Mouse (Mus musculus): ENCODE data around the gene Fam160a1. TPM values are rescaled to one million over a fixed set of nuclear protein-coding genes. Genes with fewer than 3 reads are reported as not detected.

Gene Fam160a1
- polyA plus RNA-seq, 1 experiment from 2014 or later = 0.64 TPM

DNA sequence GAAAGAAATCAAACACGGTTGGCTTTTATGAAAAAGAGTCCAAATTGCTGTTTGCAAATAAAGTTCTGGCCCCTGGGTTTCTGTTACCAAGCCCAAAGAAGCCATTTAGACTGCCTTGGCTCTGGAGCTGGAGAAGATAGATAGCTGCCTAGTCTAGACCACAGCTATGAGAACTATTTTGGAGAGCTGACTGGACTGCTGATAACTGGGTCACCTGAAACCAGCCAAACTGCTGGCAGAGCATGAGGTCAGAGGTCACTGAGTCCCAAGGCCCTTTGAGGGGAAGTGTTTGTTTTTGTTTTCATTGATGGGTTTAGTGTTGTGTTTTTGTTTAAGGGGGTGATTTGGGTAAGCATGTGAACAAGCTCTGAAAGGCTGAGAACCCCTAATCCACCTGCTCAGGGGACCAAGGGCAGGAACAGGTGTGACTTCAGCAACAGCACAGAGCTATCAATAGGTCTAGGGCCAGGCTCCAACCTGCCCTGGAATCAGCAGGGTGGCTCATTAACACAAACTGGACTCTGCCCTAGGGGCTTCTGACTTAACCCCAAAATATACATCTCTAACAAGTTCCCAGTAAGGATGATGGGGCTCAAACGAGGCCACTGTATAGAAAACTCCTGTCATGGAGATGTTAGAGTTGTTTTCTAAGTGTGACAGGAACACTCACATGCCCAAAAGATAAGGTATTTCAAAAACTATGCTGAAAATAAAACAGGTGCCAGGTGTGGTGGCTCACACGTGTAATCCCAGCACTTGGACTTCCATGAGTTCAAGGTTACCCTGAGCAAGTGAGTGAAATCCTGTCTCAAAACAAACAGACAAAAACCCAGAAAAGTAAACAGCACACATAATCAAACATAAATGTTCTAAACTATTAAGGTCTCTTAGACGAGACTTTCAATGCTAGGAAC is 3.7 kb downstream of the Fam160a1 start:
- DNase-seq (ENCODE audit: low spot score) = no peak

DNA sequence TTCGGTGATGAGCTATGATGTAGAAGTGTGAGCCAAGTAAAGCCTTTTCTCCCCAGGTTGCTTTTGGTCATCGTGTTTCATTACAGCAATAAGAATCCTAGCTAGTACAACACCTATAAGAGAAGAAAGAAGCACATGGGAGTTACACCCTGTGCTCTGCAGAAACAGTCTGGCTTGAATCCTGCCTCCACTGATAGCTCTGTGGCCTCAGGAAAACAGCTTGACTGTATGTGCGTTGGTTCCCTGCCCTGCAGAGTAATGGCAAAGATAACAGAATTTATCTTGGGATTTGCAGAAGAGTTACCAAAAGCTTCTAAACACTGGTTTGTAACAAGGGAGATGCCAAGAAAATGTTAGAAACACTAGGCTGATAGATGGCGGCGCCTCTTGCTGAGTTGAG is 5.1 kb downstream of the Fam160a1 start:
- H3K9me3 ChIP-seq (ENCODE audit: control insufficient read depth, low read length) = no peaks in the 10 kb centered on the region
- no peak for DNase-seq (ENCODE audit: low spot score)

More for the DNA sequence above, 3.7 kb downstream of the Fam160a1 start:
- WGBS = 61% methylated on average over 4 of the region's 4 CpGs
- no peak for ATAC-seq (replicated peaks; ENCODE audit: low FRiP score)
- Histone ChIP-seq H3K9ac (ENCODE audit: low read length) (no peak overlapping the region), H3K4me3 (ENCODE audit: low read depth, low read length) (no peak overlapping the region), H3K4me2 (ENCODE audit: low read depth, low read length, severe bottlenecking) (no peak overlapping the region), H3K4me1 (replicated peaks; ENCODE audit: control insufficient read depth, insufficient read depth, low read length) (no peaks in the 10 kb centered on the region), H3K36me3 (ENCODE audit: control insufficient read depth, insufficient read depth, low read length) (no peaks in the 10 kb centered on the region), H3K27ac (ENCODE audit: low read depth, low read length) (no peak overlapping the region), H3K27me3 (ENCODE audit: control insufficient read depth, insufficient read depth, low read length) (no peaks in the 10 kb centered on the region), H3K9me3 (ENCODE audit: control insufficient read depth, low read length) (no peaks in the 10 kb centered on the region)

DNA sequence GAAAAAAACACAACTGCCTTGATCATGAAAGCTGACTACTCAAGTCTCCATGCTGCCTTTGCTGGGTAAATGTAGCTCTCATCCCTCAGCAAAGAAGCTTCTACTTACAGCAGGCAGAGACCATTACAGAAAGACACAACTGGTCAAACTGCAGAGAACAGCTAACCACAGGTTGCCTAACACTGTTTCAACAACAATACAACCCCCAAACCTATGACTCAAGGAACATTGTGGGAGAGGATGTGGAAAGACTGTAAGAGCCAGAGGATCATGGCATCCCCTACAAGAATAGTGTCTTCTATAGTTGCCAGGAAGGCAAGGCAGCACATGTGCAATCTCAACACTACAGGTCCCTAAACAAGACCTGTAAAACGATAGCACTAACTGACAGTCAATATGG is 23.9 kb downstream of the Fam160a1 start:
- Histone ChIP-seq H3K4me2 (ENCODE audit: low read depth, low read length, severe bottlenecking) (no peak overlapping the region), H3K9ac (ENCODE audit: low read length) (no peak overlapping the region), H3K9me3 (ENCODE audit: control insufficient read depth, low read length) (no peaks in the 10 kb centered on the region), H3K4me3 (ENCODE audit: low read depth, low read length) (no peak overlapping the region), H3K36me3 (ENCODE audit: control insufficient read depth, insufficient read depth, low read length) (no peaks in the 10 kb centered on the region), H3K4me1 (replicated peaks; ENCODE audit: control insufficient read depth, insufficient read depth, low read length) (no peaks in the 10 kb centered on the region), H3K27me3 (ENCODE audit: control insufficient read depth, insufficient read depth, low read length) (no peaks in the 10 kb centered on the region), H3K27ac (ENCODE audit: low read depth, low read length) (no peak overlapping the region)
- ATAC-seq (replicated peaks; ENCODE audit: low FRiP score) (no peak), DNase-seq (ENCODE audit: low spot score) (no peak)
- WGBS = 77% methylated on average over 1 of the region's 1 CpGs

More for the DNA sequence above, 5.1 kb downstream of the Fam160a1 start:
- Histone ChIP-seq H3K27ac (ENCODE audit: low read depth, low read length) (no peak overlapping the region), H3K4me2 (ENCODE audit: low read depth, low read length, severe bottlenecking) (no peak overlapping the region), H3K9ac (ENCODE audit: low read length) (no peak overlapping the region), H3K4me3 (ENCODE audit: low read depth, low read length) (no peak overlapping the region), H3K36me3 (ENCODE audit: control insufficient read depth, insufficient read depth, low read length) (no peaks in the 10 kb centered on the region), H3K27me3 (ENCODE audit: control insufficient read depth, insufficient read depth, low read length) (no peaks in the 10 kb centered on the region), H3K4me1 (replicated peaks; ENCODE audit: control insufficient read depth, insufficient read depth, low read length) (no peaks in the 10 kb centered on the region)
- 92% methylated on average over 5 of the region's 5 CpGs for WGBS
- no peak for ATAC-seq (replicated peaks; ENCODE audit: low FRiP score)

- no peaks in the 10 kb centered on the region for H3K27me3 ChIP-seq (ENCODE audit: control insufficient read depth, insufficient read depth, low read length)
- no peaks in the 10 kb centered on the region for H3K36me3 ChIP-seq (ENCODE audit: control insufficient read depth, insufficient read depth, low read length)
- no peak for ATAC-seq (replicated peaks; ENCODE audit: low FRiP score)
- DNase-seq (ENCODE audit: low spot score) = no peak
- H3K9me3 ChIP-seq (ENCODE audit: control insufficient read depth, low read length) = no peaks in the 10 kb centered on the region
- no peak overlapping the region for H3K9ac ChIP-seq (ENCODE audit: low read length)
- no peak overlapping the region for H3K27ac ChIP-seq (ENCODE audit: low read depth, low read length)
- 86% methylated on average over 4 of the region's 4 CpGs for WGBS
- H3K4me3 ChIP-seq (ENCODE audit: low read depth, low read length) = no peak overlapping the region
- no peak overlapping the region for H3K4me2 ChIP-seq (ENCODE audit: low read depth, low read length, severe bottlenecking)
- H3K4me1 ChIP-seq (replicated peaks; ENCODE audit: control insufficient read depth, insufficient read depth, low read length) = no peaks in the 10 kb centered on the region
Measured at GRCm38 (mm10) chr3:85789748-85790147, 27.3 kb downstream of the Fam160a1 start.

DNA sequence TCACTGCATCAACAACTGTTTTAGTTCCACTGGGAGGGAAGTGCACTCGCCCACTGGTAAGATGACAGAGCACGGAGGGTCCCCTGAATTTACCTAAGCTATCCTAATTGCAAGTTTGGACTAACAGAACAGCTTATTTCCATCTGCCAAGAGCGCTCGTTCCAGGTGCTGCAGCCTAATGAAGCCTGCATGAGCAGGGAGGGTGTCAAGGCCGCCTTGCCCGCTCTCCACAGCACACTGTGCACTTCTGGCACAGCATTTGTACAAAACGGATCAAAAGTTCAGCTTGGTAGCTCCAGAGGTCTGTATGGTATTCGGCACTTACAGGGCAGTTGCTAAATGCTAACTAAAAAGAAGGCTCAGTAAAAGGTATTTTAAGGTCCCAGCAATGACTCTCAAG is 30.6 kb downstream of the Fam160a1 start:
- H3K27me3 ChIP-seq (ENCODE audit: control insufficient read depth, insufficient read depth, low read length) = no peaks in the 10 kb centered on the region
- 74% methylated on average over 8 of the region's 8 CpGs for whole genome bisulfite sequencing
- no peak overlapping the region for H3K4me3 ChIP-seq (ENCODE audit: low read depth, low read length)
- H3K36me3 ChIP-seq (ENCODE audit: control insufficient read depth, insufficient read depth, low read length) = no peaks in the 10 kb centered on the region
- H3K9ac ChIP-seq (ENCODE audit: low read length) = no peak overlapping the region
- ATAC-seq (replicated peaks; ENCODE audit: low FRiP score) (no peak), DNase-seq (ENCODE audit: low spot score) (no peak)
- H3K27ac ChIP-seq (ENCODE audit: low read depth, low read length) = no peak overlapping the region
- H3K4me1 ChIP-seq (replicated peaks; ENCODE audit: control insufficient read depth, insufficient read depth, low read length) = no peaks in the 10 kb centered on the region
- H3K4me2 ChIP-seq (ENCODE audit: low read depth, low read length, severe bottlenecking) = no peak overlapping the region
- H3K9me3 ChIP-seq (ENCODE audit: control insufficient read depth, low read length) = no peaks in the 10 kb centered on the region

DNA sequence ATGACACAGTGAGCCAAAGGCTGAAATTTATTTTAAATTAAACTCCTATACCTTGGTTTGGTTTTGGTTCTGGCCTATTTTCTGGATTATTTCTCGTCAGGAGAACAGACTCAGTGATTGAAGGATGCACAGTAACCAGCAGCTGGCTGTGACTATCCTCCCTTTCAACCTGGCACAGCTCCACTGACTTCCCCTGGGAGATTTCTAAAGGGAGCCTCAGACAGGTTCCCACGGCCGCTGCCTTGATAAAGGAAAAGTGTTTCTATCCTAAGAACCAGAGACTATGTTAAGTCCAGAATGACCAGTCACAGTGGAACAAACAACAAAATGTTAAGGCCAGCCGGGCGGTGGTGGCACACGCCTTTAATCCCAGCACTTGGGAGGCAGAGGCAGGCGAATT is 36.2 kb downstream of the Fam160a1 start:
- no peaks in the 10 kb centered on the region for H3K36me3 ChIP-seq (ENCODE audit: control insufficient read depth, insufficient read depth, low read length)
- no peaks in the 10 kb centered on the region for H3K9me3 ChIP-seq (ENCODE audit: control insufficient read depth, low read length)
- no peak overlapping the region for H3K4me2 ChIP-seq (ENCODE audit: low read depth, low read length, severe bottlenecking)
- no peak overlapping the region for H3K9ac ChIP-seq (ENCODE audit: low read length)
- DNase-seq (ENCODE audit: low spot score) (no peak), ATAC-seq (replicated peaks; ENCODE audit: low FRiP score) (no peak)
- no peak overlapping the region for H3K4me3 ChIP-seq (ENCODE audit: low read depth, low read length)
- no peaks in the 10 kb centered on the region for H3K4me1 ChIP-seq (replicated peaks; ENCODE audit: control insufficient read depth, insufficient read depth, low read length)
- H3K27ac ChIP-seq (ENCODE audit: low read depth, low read length) = no peak overlapping the region
- no peaks in the 10 kb centered on the region for H3K27me3 ChIP-seq (ENCODE audit: control insufficient read depth, insufficient read depth, low read length)
- 84% methylated on average over 7 of the region's 7 CpGs for WGBS

DNA sequence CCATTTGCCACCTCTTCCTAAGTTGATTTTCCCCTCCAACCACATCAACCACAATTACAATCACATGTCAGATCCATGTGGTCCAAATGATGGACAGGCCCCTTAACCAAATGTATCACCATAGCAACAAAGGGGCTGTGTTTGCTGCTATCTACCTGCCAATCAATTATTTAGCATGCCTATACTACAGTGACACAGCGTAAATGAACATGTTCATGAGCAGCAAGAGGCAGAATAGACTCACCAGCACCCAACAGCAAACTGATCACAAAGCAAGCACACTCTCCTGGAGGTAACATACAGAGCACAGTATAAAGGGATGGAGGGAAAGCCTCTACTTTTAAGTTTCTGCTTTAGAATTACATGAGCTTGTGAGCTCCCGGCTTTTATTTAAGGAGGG is 36.8 kb downstream of the Fam160a1 start:
- DNase-seq (ENCODE audit: low spot score) (no peak), ATAC-seq (replicated peaks; ENCODE audit: low FRiP score) (no peak)
- no peaks in the 10 kb centered on the region for H3K36me3 ChIP-seq (ENCODE audit: control insufficient read depth, insufficient read depth, low read length)
- H3K4me1 ChIP-seq (replicated peaks; ENCODE audit: control insufficient read depth, insufficient read depth, low read length) = no peaks in the 10 kb centered on the region
- no peaks in the 10 kb centered on the region for H3K27me3 ChIP-seq (ENCODE audit: control insufficient read depth, insufficient read depth, low read length)
- H3K4me3 ChIP-seq (ENCODE audit: low read depth, low read length) = no peak overlapping the region
- no peaks in the 10 kb centered on the region for H3K9me3 ChIP-seq (ENCODE audit: control insufficient read depth, low read length)
- H3K27ac ChIP-seq (ENCODE audit: low read depth, low read length) = no peak overlapping the region
- H3K4me2 ChIP-seq (ENCODE audit: low read depth, low read length, severe bottlenecking) = no peak overlapping the region
- H3K9ac ChIP-seq (ENCODE audit: low read length) = no peak overlapping the region
- 73% methylated on average over 2 of the region's 2 CpGs for WGBS

GRCm38 (mm10) chr3:85777841-85778240 is 39.2 kb downstream of the Fam160a1 start:
- H3K4me3 ChIP-seq (ENCODE audit: low read depth, low read length) = no peak overlapping the region
- H3K27me3 ChIP-seq (ENCODE audit: control insufficient read depth, insufficient read depth, low read length) = no peaks in the 10 kb centered on the region
- ATAC-seq (replicated peaks; ENCODE audit: low FRiP score) (no peak), DNase-seq (ENCODE audit: low spot score) (no peak)
- H3K36me3 ChIP-seq (ENCODE audit: control insufficient read depth, insufficient read depth, low read length) = no peaks in the 10 kb centered on the region
- 90% methylated on average over 2 of the region's 2 CpGs for WGBS
- no peak overlapping the region for H3K27ac ChIP-seq (ENCODE audit: low read depth, low read length)
- no peaks in the 10 kb centered on the region for H3K9me3 ChIP-seq (ENCODE audit: control insufficient read depth, low read length)
- no peak overlapping the region for H3K4me2 ChIP-seq (ENCODE audit: low read depth, low read length, severe bottlenecking)
- no peak overlapping the region for H3K9ac ChIP-seq (ENCODE audit: low read length)
- no peaks in the 10 kb centered on the region for H3K4me1 ChIP-seq (replicated peaks; ENCODE audit: control insufficient read depth, insufficient read depth, low read length)

DNA sequence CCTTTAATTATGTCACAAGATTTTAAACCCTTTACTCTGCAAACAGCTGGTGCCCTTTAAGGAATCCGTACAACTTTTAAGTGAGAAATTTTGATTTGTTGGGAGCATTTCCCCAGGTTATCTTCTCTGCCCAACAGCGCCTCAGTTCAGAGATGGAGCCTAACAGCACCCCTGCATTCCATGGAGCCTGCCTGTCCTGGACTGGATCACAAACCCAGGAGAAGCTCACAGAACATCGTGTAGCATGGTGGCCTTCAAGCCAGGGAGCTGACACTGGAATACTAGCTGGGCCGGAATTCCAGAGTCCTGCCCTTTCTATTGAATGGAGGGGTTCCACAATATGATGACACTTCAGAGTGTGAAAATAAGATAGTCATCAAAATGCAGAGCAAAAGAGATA is 39.7 kb downstream of the Fam160a1 start:
- ATAC-seq (replicated peaks; ENCODE audit: low FRiP score) = no peak
- H3K4me2 ChIP-seq (ENCODE audit: low read depth, low read length, severe bottlenecking) = no peak overlapping the region
- H3K27me3 ChIP-seq (ENCODE audit: control insufficient read depth, insufficient read depth, low read length) = no peaks in the 10 kb centered on the region
- H3K27ac ChIP-seq (ENCODE audit: low read depth, low read length) = no peak overlapping the region
- 85% methylated on average over 4 of the region's 4 CpGs for WGBS
- no peaks in the 10 kb centered on the region for H3K9me3 ChIP-seq (ENCODE audit: control insufficient read depth, low read length)
- H3K4me1 ChIP-seq (replicated peaks; ENCODE audit: control insufficient read depth, insufficient read depth, low read length) = no peaks in the 10 kb centered on the region
- H3K4me3 ChIP-seq (ENCODE audit: low read depth, low read length) = no peak overlapping the region
- no peak for DNase-seq (ENCODE audit: low spot score)
- H3K36me3 ChIP-seq (ENCODE audit: control insufficient read depth, insufficient read depth, low read length) = no peaks in the 10 kb centered on the region
- no peak overlapping the region for H3K9ac ChIP-seq (ENCODE audit: low read length)
